Mouse (Mus musculus) spleen, adult 2 months (tissue): ENCODE results near the gene Psenen. TPM values are rescaled to one million over a fixed set of nuclear protein-coding genes. Genes with fewer than 3 reads are reported as not detected.

Experiments used
- DNase-seq, 2 experiments: peaks; one replicate each; pipeline versions ENCODE4 v3.0.0 to v3.0.0-alpha.2; 2012 to 2021; ENCODE audit warnings: low spot score in 2 of 2, low read depth in 1 of 2
- H3K27ac ChIP-seq: fragments of 200-500 bp; 2 replicates; pipeline ENCODE4 v1.5.1; 2012; ENCODE audit warnings: low read length, inconsistent platforms; ENCODE audit not compliant: insufficient read depth
- H3K27me3 ChIP-seq: fragments of 200-500 bp; 2 replicates; pipeline ENCODE4 v1.6.1; 2012; ENCODE audit warnings: mild to moderate bottlenecking, moderate library complexity, low read length, inconsistent platforms; ENCODE audit not compliant: control insufficient read depth, insufficient read depth
- H3K36me3 ChIP-seq: fragments of 200-500 bp; 2 replicates; pipeline ENCODE4 v1.6.1; 2012; ENCODE audit warnings: mild to moderate bottlenecking, low read length, inconsistent platforms; ENCODE audit not compliant: control insufficient read depth, insufficient read depth
- H3K4me1 ChIP-seq: fragments of 200-500 bp; 2 replicates; pipeline ENCODE4 v1.6.1; 2011; ENCODE audit warnings: inconsistent platforms; ENCODE audit not compliant: control insufficient read depth, insufficient read depth, insufficient read length
- H3K4me3 ChIP-seq: fragments of 200-500 bp; 2 replicates; pipeline ENCODE4 v1.5.1; 2011; ENCODE audit warnings: mild to moderate bottlenecking, inconsistent platforms; ENCODE audit not compliant: insufficient read depth, insufficient read length; ENCODE audit errors: extremely low read depth
- CTCF ChIP-seq: fragments of 200-500 bp; IDR thresholded peaks from 2 replicates; pipeline ENCODE4 v1.5.1; 2011; ENCODE audit warnings: mild to moderate bottlenecking, inconsistent platforms; ENCODE audit not compliant: insufficient read depth, insufficient read length, insufficient replicate concordance; ENCODE audit errors: extremely low read depth
- POLR2A ChIP-seq: fragments of 200-500 bp; IDR thresholded peaks from 2 replicates; pipeline ENCODE4 v1.6.1; 2011; ENCODE audit warnings: low read depth, low read length, inconsistent platforms
- WGBS: fragments of 180-500 bp; shearing (Covaris S2); methylation state at CpG from one replicate; pipeline ENCODE4 v1.1.7; 2018; 5-methylcytosine and 5-hydroxymethylcytosine counted together
- polyA plus RNA-seq: library from polyadenylated mRNA; depleted of rRNA; stranded (reverse); fragments of >200 nt; gene quantifications from 2 replicates; pipeline ENCODE4 v1.2.3, GENCODE M21; 2012

The Psenen gene
- polyA plus RNA-seq, 1 experiment = 85.2 TPM

DNA sequence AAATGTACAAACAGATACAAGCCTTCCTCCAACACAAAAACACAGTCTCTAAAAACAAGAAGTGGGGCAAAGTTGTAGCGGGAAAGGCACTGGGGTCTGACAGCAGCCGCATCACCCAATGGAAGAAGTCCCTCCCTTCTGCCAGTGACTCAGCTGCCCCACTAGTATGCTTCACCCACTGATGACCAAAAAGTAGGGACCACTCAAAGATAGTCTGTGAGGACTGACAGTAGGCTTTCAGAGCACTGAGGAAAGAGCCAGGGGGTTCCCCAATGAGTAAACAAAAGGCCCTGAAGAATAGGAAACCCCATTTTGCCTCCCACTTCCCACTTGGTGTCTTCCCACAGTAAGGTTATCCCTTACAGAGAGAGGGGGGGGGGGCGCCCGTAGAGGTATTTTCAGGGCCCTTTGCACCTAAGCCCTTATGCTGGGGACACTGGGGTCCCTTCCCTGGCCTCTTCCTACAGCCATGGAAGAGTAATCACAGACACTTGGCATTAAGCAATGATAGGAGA is 31.1 kb upstream of the Psenen start:
- Histone ChIP-seq H3K4me1 (peaks cover 14% of the 10 kb centered on the region), H3K4me3 (no peak overlapping the region), H3K36me3 (no peaks in the 10 kb centered on the region), H3K27ac (peak overlapping the region; percentile 57), H3K27me3 (no peaks in the 10 kb centered on the region)
- DNase-seq = no peak
- 45% methylated on average over 4 of the region's 4 CpGs for WGBS
- no peak for TF ChIP-seq CTCF
- TF ChIP-seq POLR2A = no peak

DNA sequence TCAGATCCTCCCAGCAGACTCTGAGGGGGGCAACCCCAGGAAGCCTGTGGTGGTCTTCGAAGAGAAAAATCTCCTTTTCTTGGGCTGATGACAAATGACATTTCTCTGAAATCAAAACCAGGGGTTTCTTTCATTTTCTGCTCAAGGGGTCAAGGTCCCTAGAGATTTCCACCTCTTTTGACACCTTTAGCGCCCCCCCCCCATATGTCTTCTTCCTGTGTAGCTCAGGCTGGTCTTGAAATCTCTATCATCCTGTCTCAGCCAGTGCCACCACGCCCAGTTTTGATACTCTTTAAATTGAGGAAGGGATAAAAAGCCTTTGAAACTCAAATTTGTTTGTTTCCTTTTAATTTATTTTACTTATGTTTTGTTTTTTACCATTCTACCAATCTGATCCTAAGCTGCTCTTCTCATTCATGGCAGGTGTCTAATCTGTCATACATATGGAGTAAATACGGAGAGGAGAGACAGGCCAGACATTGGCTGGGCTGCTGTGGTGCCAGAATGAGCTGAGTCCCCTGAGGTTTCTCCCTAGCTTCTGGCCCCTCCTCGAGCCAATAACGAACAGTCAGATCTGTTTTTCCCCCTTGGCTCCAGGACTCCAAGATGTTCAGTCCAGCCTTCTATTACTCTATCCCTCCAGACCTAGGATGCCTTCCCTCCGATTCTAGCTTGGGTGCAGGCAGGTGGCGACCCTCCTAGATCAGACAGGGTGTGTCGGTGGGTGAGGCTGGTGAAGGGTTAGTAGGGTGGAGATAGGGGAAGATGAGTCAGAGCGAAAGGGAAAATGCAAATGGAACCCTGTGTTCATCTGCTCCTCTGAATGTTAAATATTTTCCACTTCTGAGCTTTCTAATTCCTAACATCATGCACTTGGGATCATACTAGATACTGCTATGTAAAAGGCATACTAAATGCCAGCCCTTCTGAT is 30.4 kb upstream of the Psenen start:
- TF ChIP-seq POLR2A = no peak
- no peak for TF ChIP-seq CTCF
- no peak for DNase-seq
- H3K27me3 ChIP-seq = no peaks in the 10 kb centered on the region
- WGBS = 62% methylated on average over 10 of the region's 10 CpGs
- peaks cover 15% of the 10 kb centered on the region for H3K4me1 ChIP-seq
- no peaks in the 10 kb centered on the region for H3K36me3 ChIP-seq
- peak overlapping the region; percentile 80 for H3K27ac ChIP-seq
- no peak overlapping the region for H3K4me3 ChIP-seq

DNA sequence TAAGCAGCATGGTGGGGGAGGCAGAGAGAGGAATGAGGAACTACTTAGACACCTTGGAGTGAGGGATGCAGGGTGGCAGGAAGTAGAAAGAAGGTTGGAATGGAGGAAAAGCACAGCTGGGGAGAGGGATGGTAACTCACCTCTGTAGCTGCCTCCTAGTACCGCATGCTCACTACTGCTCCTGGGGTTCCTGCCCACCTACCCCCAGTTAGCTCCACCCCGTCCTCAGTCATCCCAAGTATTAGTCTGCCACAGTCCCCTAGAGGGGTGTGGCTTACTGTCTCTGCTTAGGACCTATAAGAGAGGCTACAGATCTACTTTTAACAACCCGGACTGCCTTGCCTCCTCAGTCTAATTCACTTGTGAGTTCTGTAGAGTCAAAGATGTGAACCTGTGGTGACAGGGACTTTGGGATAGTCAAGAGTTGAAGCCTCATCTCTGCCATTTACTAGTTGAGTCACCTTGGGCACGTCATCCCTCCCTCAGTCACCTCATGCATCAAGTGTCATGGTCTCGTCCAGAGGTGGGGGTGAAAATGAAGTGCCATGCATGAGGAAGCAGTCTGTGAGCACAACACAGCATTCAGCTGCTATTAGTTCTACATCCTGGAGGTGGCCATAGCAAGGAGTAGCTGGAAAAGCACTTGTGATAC is 29.5 kb upstream of the Psenen start:
- DNase-seq = no peak
- Histone ChIP-seq H3K4me3 (no peak overlapping the region; the same call in 1 of the 2 replicates), H3K27me3 (no peaks in the 10 kb centered on the region), H3K4me1 (peaks cover 15% of the 10 kb centered on the region), H3K27ac (peak overlapping the region; percentile 24; the same call in 1 of the 2 replicates), H3K36me3 (no peaks in the 10 kb centered on the region)
- 47% methylated on average over 5 of the region's 5 CpGs for WGBS
- TF ChIP-seq POLR2A (no peak), CTCF (no peak)

DNA sequence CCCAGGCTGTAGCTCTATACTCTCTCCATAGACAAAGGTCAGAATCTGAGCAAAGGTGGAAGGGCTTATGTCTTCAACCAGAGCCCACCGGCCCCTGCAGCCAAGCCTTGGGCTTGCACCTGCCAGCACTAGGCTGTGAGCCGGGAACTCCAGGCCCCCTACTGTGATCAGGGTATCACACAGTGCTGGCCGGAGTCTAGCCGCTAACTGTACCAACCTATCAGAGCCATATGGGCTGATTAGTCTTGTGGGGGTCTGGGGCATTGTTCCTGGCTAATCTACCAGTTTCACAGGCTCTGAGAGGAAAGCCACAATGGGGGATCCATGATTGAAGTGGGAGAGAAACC is 28.2 kb upstream of the Psenen start:
- WGBS = 92% methylated on average over 4 of the region's 4 CpGs
- peaks cover 17% of the 10 kb centered on the region for H3K4me1 ChIP-seq
- no peak overlapping the region for H3K4me3 ChIP-seq

DNA sequence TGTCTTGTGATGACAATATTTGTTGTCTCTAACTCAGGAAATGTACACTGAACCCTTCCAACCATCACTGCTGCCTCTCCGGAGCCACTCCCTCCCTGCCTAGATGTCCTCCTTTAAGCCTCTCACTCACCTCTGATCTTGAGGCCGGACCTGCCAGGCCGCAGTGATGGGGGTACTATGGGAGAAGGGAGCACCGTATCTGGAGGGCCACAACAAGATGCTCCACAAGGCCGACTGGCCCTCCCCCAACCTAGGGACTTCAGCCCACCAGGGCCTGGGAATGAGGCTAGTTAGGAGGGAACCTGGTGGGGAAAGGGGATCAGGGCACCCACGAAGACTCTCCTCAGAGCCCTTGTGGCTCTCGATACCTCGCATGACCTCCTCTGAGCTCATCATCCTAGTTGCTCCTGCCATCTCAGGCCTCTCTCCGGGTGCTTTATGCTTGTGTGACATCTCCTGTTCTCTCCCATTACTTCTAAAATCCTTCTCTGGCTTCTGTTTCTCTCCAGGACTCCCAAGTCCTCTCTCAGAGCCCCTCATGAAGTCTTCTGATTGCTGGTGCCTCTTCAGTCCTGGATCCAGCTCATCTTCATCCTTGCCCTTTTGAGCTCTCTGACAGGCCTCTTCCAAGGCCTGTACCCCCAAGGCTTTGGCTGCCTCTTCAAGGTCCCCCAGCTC is 27.6 kb upstream of the Psenen start:
- DNase-seq = no peak
- H3K4me3 ChIP-seq = no peak overlapping the region
- no peaks in the 10 kb centered on the region for H3K27me3 ChIP-seq
- H3K4me1 ChIP-seq = peaks cover 17% of the 10 kb centered on the region
- 89% methylated on average over 9 of the region's 9 CpGs for WGBS
- H3K36me3 ChIP-seq = peaks cover 4% of the 10 kb centered on the region; the same call in 1 of the 2 replicates
- no peak overlapping the region for H3K27ac ChIP-seq
- no peak for TF ChIP-seq POLR2A
- TF ChIP-seq CTCF = no peak

More for the DNA sequence above, 28.2 kb upstream of the Psenen start:
- Histone ChIP-seq H3K36me3 (peaks cover 2% of the 10 kb centered on the region; the same call in 1 of the 2 replicates), H3K27ac (no peak overlapping the region), H3K27me3 (no peaks in the 10 kb centered on the region)
- DNase-seq = no peak
- TF ChIP-seq POLR2A (no peak), CTCF (no peak)

DNA sequence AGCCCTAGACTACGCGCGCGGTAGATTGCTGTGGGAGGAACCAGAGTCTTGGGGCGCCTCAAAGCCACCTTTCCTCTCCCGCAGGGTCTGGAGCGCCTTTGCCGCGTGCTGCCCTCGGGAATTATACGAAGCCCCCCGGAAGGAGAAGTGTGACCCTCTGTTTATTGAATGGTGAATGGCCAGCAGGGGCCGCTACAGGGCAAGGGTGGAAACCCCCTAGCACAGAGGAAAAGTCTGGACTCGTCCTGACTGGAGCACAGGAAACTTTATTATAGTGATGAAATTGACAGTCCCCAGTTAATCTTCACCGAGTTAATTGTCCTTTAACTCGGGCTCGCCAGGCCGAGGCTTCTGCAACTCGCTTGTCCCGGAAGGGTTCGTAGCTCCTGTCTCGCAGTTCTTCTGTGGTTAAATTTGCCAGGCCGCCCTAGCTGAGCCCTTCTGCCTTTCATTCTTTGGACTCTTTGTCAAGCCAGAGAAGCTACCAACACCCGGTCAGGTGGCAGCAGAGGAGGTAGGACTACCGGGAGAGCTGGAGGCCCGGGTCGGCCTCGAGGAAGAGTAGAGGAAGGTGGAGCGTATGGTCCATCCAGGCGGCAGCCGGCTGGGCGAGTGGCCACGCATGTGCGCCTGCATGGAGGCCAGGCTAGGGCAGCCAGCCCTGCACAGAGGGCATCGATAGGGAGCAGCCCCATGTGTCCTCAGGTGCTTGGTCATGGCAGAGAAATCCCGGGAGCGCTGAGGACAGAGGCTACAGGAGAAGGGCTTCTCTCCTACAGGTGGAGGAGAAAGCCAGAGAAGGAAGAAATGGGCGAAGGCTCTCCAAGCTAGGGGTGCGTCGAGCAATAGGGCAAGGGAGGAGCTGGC is 26.2 kb upstream of the Psenen start:
- Histone ChIP-seq H3K4me1 (peaks cover 17% of the 10 kb centered on the region), H3K36me3 (peaks cover 12% of the 10 kb centered on the region), H3K27ac (peak overlapping the region; percentile 77), H3K4me3 (peak overlapping the region; percentile 72), H3K27me3 (no peaks in the 10 kb centered on the region)
- TF ChIP-seq POLR2A (no peak), CTCF (peak; percentile 80; the same call in 1 of the 2 replicates)
- DNase-seq = peak in 1 of 2 experiments; percentile 74
- WGBS = 32% methylated on average over 40 of the region's 40 CpGs
